Mouse (Mus musculus): ENCODE measurements around the gene Cabin1.

GRCm38 (mm10) chr10:75641721-75642222 is 122.4 kb downstream of the Cabin1 start:
- no peak for TF ChIP-seq CTCF (IDR thresholded peaks at IDR 0.05; ENCODE audit: low read depth)
- no peak for TF ChIP-seq EP300 (IDR thresholded peaks at IDR 0.05; ENCODE audit: low read depth)
